Mouse (Mus musculus) gastrocnemius, postnatal 36 days (tissue): Measurements from ENCODE around the gene Jade2. TPM values are rescaled to one million over a fixed set of nuclear protein-coding genes. Genes with fewer than 3 reads are reported as not detected.

Experiments
- DNase-seq, 2 experiments: peaks; one replicate each; pipeline ENCODE4 v3.0.0; 2022
- intact Hi-C: fragments of 180-260 bp; cut with DNase I; formaldehyde crosslinking; loops from one replicate; pipeline ENCODE4 v1.15.1; 2025
- total RNA-seq, 2 experiments: library from RNA; stranded (reverse); gene quantifications; 2 replicates each; pipeline ENCODE4 v1.2.3; 2021

Gene Jade2
- total RNA-seq, 2 experiments from 2014 or later = 3.6 to 4.4 TPM

DNA sequence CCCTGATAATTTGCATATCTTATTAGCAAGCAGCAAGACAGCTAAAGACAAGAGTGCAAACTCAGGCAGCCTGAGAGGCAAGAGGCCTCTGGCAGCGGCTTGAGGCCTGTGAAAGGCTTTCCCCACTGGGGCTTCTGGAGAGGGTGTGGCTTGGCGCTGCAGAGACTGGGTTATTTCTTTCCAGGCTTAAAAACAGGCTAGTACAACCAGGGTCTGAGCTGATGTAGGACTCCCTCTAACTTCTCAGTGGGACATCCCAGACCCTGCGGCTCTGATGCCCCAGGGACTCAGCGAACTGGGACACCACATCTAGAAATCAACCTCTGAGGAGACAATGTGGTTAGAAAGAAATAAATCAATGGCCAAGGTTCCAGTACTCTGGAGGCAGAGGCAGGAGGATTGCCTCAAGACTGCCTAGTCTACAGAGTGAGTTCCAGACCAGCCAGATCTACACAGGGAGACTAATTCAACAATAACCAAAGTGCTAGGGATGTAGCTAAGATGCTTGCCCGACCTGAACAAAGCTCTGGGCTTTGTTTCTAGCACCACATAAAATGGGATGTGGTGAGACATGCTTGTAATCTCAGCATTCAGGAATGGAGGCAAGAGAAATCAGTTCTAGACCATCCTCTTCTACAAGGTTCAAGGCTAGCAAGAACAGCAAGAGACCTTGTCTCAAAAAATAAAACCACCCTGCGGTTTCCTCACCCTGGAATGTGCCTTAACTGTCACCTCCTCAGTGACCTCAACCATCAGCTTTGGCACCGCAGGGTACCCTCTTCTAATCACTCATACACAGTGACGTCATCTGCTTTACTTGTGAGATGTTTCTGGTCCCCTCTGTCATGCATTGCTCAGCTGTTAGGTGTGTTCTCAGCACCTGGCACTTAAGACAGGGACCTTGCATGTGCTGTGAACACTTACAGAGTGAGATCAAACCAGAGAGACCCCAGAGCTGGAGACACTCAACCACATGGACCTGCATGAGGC is 20.0 kb downstream of the Jade2 start:
- intact Hi-C loops = no loop called here
- peak in 1 of 2 experiments; percentile 46 for DNase-seq

DNA sequence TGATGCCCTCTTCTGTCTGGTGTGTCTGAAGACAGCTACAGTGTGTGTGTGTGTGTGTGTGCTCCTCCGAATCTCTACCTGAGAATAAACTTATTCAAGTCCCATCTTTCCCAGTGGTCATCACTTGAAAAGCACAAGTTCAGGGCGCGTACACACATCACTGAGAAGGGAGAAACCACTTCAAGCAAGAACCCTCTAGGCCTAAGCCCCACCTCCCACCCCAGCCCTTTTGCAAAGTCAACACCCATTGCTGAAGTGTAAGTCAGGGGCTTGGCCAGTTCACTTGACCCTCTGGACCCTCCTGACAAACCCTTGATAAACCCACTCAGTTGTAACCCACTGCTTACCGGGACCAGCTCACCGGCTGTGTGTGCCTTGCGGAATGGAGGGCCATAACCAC is 20.9 kb downstream of the Jade2 start:
- intact Hi-C loops = no loop called here
- DNase-seq = no peak

GRCm38 (mm10) chr11:51835598-51835997 is 21.9 kb downstream of the Jade2 start:
- DNase-seq = no peak
- intact Hi-C loops = no loop called here

GRCm38 (mm10) chr11:51834067-51834411 is 23.4 kb downstream of the Jade2 start:
- intact Hi-C loops = no loop called here
- no peak for DNase-seq

GRCm38 (mm10) chr11:51833393-51834066 is 23.9 kb downstream of the Jade2 start:
- no peak for DNase-seq
- intact Hi-C loops = no loop called here

GRCm38 (mm10) chr11:51832992-51833391 is 24.5 kb downstream of the Jade2 start:
- intact Hi-C loops = no loop called here
- DNase-seq = no peak

DNA sequence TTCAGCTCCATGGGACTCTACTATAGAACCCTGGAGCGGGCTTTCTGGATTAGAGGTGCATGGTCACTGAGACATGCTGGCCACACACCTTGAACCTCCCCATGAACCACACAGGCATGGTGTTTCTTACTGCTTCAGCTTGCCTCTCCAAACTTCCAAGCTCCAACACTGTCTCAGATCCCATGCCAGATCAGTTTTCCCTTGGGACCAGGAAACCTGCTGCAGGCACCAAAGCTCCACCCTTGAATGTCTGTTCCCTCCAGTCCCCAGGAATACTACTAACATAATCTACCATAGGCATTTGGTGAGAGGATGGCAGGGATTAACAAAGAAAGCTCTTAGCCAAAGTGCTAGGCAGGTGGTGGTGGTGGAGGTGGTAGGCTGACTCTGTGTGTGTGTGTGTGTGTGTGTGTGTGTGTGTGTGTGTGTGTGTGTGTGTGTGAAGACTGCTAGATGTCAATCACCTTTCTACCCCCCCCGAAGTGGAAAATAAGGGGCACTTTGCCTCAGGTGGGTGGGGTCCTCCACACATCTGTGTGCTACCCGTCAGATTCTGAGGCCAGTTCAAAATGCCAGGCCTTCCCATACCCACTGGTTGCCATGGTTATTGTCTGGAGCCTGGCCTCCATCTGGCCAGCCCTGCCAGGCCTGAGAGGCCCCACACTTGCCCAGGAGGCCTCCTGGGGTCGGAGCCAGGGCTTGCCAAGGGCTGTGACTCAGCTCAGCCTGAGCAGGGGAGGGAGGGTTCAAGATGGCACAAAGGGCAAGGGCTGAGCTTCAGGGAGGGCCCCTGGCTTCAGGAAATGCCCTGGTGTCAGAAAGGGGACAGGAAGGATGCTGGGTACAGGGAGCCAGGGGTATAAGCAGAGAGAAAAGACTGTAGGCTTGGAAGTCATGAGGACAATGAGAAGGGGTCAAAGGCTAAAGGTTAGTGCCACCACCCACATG is 25.2 kb downstream of the Jade2 start:
- intact Hi-C loops = no loop called here
- no peak for DNase-seq

- intact Hi-C loops = loop anchor here (2.0 kb wide), 1 partner anchor 24 kb away; no protein-coding TSS in a partner anchor
- no peak for DNase-seq
These were observed 32.5 kb downstream of the Jade2 start for GRCm38 (mm10) chr11:51824867-51825424.

- intact Hi-C loops = loop anchor here (2.0 kb wide), 1 partner anchor 25 kb away; no protein-coding TSS in a partner anchor
- peak in 1 of 2 experiments; percentile 44 for DNase-seq
These were observed 33.3 kb downstream of the Jade2 start for GRCm38 (mm10) chr11:51823963-51824753.

- DNase-seq = no peak
- intact Hi-C loops = no loop called here
These were observed 34.2 kb downstream of the Jade2 start for GRCm38 (mm10) chr11:51823271-51823670.

GRCm38 (mm10) chr11:51822736-51823135 is 34.7 kb downstream of the Jade2 start:
- intact Hi-C loops = no loop called here
- DNase-seq = no peak

DNA sequence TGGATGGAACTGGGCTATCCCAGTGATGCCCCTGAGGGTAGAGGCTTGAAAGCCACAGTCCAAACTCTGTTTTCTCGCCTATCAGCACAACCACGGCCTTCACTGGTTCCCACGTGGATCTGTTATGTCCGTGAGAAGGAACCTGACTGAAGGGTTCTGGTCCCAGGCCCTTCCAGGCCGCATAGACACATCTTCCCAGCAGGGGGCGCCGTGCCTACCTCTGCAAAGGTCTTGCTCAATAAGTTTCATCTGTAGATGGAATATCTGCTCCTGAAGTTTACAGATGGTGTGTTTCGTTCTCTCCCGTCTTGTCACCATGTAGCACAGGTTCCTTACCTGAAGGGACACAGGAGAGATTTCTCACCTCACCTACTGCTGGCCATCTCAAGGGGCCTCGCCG is 36.6 kb downstream of the Jade2 start:
- intact Hi-C loops = loop anchor here (2.0 kb wide), 1 partner anchor 146 kb away; the partner anchor contains the start of gene Cdkn2aipnl
- DNase-seq = peak; percentile 80 to 81

- DNase-seq = peak; percentile 58 to 61
- intact Hi-C loops = loop anchor here (2.0 to 10.0 kb wide), 3 partner anchors 147 to 525 kb away; partner anchors contain the start of gene Cdkn2aipnl
These were observed 37.5 kb downstream of the Jade2 start for GRCm38 (mm10) chr11:51819964-51820363.

- intact Hi-C loops = loop anchor here (5.0 to 10.0 kb wide), 2 partner anchors 403 to 526 kb away; no protein-coding TSS in a partner anchor
- DNase-seq = no peak
These were observed 38.6 kb downstream of the Jade2 start for GRCm38 (mm10) chr11:51818837-51819236.

- intact Hi-C loops = loop anchor here (5.0 to 10.0 kb wide), 2 partner anchors 405 to 527 kb away; no protein-coding TSS in a partner anchor
- DNase-seq = peak; percentile 83 to 86
These were observed 39.7 kb downstream of the Jade2 start for GRCm38 (mm10) chr11:51817756-51818155.

DNA sequence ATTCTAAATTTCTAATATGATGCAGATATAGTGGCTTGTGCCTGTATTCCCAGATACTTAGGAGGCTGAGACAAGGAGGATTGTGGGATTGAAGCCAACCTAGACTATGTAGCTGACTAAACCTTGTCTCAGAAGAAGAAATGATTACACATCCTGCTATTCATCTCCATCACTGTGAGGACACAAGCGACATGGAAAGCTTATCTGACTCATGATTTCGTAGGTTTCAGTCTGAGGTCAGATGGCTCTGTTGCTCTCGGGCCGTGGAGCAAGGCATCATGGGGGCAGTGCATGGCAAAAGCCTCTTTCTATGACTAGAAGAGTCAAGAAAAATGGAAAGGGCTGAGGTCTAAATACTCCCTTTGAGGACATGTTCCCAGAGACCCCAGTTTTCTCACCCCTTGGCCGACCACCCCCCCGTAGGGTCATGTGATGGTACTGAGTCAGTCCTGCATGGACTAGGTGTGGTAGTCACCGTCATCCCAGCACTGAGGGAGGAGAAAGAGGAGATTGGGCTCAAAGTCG is 45.4 kb downstream of the Jade2 start:
- intact Hi-C loops = loop anchor here (10.0 kb wide), 1 partner anchor 533 kb away; no protein-coding TSS in a partner anchor
- DNase-seq = no peak

GRCm38 (mm10) chr11:51811230-51811629 is 46.2 kb downstream of the Jade2 start:
- intact Hi-C loops = loop anchor here (10.0 kb wide), 1 partner anchor 534 kb away; no protein-coding TSS in a partner anchor
- no peak for DNase-seq

DNA sequence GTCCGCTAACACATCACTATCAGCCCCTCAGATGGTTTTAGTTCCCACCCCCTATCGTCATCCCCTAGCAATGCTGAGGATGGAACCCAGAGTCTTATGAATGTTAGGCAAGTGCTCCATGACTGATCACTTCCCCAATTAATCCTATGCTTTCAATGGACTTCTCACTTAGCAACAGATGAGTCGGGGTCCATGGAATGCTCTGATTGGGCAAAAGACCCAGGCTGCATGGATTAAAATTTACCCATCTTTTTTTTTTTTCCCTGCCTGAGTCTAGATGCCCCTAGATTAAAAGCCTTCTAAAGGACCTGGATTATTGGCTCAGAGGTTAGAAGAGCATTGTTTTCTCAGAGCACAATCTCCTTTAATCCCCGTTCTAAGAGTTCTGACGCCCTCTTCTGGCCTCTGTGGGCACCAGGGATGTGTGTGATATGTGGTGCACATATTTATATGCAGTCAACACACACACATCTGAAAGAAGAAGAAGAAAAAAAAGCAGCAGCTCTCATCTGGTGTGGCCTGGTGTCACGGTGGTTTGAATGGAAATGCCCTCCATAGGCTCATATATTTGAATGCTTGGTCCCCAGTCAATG is 47.7 kb downstream of the Jade2 start:
- intact Hi-C loops = loop anchor here (10.0 kb wide), 1 partner anchor 535 kb away; no protein-coding TSS in a partner anchor
- no peak for DNase-seq
